Mouse (Mus musculus) gonadal fat pad, adult 2 months (tissue): ENCODE data around the gene Gm17657. TPM values are rescaled to one million over a fixed set of nuclear protein-coding genes. Genes with fewer than 3 reads are reported as not detected.
"Not testable (repeated sequence)": the region's sequence is repeated elsewhere in the genome, so short reads cannot be mapped to it uniquely, and the experiment has no call there.

Experiments used
- DNase-seq: peaks from one replicate; pipeline ENCODE4 v3.0.0-alpha.2; 2012; ENCODE audit warnings: low read depth
- polyA plus RNA-seq: library from polyadenylated mRNA; depleted of rRNA; stranded (reverse); fragments of >200 nt; gene quantifications from 2 replicates; pipeline ENCODE4 v1.2.3, GENCODE M21; 2012

Gm17657 gene
- polyA plus RNA-seq, 1 experiment = not detected

GRCm38 (mm10) chr17:29502005-29502668 lies 47.3 kb downstream of the Gm17657 start:
- no peak for DNase-seq

DNA sequence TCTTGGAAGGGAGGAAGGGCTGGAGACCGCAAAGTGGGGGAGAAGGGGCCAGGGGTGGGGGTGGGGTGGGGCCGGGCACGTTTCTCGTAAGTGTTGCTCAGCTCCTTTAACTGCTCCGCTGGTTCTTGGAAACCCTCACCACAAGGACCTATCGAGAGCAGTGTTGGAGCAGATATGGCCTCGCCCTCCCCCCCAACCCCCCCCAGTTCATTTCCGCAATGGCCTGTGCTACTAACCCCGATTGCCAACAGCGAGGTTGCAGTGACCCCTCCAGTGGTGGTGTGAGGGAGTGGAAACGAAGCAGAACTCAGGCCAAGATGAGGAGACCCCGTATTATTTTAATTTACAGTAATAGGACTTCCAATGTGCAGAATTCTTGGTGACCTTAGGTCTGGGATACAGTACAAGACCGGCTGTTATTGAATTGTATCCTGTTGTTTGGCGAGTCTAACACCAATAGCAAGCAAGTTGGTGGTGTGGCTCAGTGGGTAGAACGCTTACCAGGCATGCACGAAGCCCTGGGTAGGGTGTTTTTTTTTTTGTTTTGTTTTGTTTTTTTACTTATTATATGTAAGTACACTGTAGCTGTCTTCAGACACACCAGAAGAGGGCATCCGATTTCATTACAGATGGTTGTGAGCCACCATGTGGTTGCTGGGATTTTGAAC lies 48.5 kb downstream of the Gm17657 start:
- no peak for DNase-seq

- no peak for DNase-seq
Measured at GRCm38 (mm10) chr17:29500243-29500740, 49.1 kb downstream of the Gm17657 start.

- no peak for DNase-seq
Measured at GRCm38 (mm10) chr17:29499511-29499910, 49.9 kb downstream of the Gm17657 start.

- not testable (repeated sequence) for DNase-seq
Measured at GRCm38 (mm10) chr17:29498952-29499351, 50.5 kb downstream of the Gm17657 start.

DNA sequence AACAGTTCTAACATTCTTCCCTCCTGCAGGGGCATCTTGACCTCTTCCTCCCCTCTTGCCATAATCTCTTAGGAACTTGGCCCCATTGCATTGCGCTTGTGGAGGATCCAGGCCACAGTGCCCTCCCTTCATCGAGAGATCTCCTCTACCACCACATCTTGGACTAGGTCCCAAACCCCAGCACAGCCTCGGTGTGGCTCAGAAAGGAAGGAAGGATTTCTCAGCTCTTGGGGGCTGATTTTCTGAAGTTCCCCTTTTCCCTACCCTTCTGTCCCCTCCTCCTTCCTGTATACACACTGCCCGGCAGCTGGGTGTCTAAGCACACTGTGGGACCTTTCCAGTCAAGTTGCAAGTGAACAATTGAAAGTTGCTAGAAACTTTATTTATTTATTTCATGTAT lies 51.4 kb downstream of the Gm17657 start:
- DNase-seq = no peak

DNA sequence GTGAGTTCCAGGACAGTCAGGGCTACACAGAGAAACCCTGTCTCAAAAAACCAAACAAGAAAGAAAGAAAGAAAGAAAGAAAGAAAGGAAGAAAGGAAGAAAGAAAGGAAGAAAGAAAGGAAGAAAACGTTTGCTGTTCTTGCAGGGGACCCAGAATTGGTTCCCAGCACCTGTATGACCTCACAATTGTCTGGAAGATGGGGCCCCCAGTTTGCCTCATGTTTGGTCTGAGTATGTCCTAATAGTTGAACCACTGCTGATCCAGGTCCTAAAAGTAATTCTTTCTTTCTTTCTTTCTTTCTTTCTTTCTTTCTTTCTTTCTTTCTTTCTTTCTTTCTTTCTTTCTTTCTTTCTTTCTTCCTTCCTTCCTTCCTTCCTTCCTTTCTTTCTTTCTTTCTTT lies 52.0 kb downstream of the Gm17657 start:
- not testable (repeated sequence) for DNase-seq

DNA sequence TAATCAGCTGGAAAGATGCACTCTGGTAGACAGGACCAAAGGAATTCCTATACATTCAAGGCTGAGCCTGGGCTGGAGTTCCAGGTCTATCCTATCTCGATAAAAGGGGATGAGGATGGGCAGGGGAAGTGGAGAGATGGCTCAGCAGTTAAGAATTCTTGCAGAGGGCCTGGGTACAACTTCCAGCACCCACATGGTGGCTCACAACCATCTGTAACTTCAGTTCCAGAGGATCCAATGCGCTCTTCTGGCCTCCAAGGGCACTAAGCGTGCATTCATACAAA lies 52.4 kb downstream of the Gm17657 start:
- no peak for DNase-seq

DNA sequence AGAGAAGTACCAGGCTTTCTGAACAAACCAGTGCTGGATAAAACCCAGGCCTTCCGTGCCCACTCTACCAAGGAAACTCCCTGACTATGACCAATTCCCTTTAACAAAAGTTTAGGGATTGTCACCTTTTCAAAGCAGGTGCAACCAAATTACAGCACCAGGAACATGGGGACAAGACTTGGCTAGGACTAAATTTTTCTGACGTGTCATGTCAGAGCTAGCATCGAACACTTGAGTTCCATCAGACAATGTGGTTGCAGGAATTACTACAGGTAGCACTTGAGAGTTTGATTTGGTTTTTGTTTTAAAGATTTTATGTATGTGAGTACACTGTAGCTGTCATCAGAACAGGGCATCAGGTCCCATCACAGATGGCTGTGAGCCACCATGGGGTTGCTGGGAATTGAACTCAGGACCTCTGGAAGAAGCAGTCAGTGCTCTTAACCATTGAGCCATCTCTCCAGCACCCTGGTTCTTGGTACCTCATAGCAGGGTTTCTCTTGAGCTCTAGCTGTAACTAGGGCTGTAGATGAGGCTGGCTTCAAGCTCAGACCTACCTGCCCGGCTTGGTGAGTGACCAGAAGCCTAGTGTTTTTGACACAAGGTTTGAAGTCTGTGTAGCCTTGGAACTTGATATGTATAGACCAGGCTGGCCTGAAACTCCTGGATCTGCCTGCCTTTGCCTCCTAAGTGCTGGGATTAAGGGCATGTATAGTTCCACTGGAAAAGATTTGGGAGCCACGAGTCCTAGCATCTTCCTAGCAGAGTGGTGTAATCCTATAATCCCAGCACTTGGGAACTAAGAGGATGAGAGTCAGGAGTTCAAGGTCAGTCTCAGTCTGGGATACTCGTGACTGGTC lies 53.0 kb downstream of the Gm17657 start:
- DNase-seq = no peak

DNA sequence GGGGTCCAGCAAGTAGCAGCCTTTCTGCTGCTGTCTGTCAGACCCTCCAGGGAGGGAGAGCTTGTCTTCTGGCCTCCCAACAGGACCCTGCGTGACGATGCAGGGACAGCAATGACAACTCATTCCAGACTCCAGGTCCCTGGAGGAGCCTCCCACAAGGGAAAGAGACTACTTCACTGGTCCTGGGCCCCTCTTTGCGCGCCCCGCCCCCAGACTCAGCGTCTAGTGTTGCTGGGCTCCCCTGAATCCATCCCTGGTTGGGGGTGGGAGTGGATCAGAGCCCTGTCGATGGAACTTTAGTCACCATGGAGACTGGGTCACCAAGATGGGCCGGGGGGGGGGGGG lies 54.7 kb downstream of the Gm17657 start:
- DNase-seq = no peak

DNA sequence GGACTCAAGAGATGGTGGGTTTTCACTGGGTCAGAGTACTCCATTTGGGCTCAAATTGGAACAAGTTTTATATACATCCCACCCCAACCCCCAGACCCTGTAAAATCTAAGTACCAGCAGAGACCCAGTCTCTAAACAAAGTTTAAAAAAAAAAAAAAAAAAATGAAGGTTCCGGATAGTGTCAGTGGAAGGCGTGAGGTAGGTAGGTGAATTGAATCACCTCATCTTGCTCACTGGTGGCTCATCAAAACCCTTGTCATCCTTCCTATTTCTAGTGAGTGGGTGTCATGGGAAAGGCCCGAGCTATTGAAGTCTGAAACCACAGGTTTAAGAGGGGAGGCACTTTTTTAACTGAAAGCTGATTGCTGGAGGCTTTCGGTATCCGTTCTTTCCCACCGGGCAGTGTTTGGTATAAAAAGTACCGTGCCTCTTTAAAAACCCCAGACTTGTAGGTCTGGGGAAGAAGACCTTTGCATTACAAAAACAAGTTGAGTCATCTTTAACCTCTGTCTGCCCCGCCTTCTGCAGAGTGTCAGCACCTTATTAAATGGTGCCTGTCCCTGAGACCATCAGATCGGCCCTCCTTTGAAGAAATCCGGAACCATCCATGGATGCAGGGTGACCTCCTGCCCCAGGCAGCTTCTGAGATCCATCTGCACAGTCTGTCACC lies 55.2 kb downstream of the Gm17657 start:
- DNase-seq = no peak

GRCm38 (mm10) chr17:29493461-29493980 lies 55.9 kb downstream of the Gm17657 start:
- no peak for DNase-seq

- no peak for DNase-seq
Measured at GRCm38 (mm10) chr17:29492269-29493191, 56.9 kb downstream of the Gm17657 start.

GRCm38 (mm10) chr17:29491591-29492268 lies 57.7 kb downstream of the Gm17657 start:
- no peak for DNase-seq

DNA sequence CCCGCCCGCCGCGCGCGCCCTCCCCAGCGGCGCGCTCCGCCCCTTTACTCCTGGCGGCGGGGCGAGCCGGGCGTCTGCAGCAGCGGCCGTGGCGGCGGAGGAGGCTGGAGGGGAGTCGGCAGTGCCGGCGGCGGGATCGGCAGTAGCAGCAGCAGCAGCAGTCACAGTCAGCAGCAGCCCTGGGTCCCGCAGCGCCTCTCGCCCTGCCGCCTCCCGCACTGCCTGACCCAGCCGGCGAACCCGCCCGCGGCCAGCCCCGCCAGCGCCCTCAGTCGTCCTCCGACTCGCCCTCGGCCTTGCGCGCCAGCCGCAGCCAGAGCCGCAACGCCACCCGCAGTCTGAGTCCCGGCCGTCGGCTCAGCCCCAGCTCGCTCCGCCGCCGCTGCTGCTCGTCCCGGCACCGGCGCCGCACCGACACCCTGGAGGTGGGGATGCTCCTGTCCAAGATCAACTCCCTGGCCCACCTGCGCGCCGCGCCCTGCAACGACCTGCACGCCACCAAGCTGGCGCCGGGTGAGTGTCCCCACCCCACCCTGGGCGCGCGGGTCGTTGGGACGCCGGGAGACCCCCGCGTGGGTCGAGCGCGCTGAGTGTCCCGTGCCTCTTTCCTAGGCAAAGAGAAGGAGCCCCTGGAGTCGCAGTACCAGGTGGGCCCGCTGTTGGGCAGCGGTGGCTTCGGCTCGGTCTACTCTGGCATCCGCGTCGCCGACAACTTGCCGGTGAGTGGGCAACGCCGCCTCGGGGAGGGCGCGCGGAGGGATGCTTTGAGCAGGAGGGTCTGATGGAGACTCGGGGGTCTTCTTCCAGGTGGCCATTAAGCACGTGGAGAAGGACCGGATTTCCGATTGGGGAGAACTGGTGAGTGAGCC lies 58.5 kb downstream of the Gm17657 start, which contains the start of gene Pim1:
Gene Pim1, plus strand, starts transcription at position 41 of the 869 bp plus-strand sequence.
- DNase-seq = no peak

DNA sequence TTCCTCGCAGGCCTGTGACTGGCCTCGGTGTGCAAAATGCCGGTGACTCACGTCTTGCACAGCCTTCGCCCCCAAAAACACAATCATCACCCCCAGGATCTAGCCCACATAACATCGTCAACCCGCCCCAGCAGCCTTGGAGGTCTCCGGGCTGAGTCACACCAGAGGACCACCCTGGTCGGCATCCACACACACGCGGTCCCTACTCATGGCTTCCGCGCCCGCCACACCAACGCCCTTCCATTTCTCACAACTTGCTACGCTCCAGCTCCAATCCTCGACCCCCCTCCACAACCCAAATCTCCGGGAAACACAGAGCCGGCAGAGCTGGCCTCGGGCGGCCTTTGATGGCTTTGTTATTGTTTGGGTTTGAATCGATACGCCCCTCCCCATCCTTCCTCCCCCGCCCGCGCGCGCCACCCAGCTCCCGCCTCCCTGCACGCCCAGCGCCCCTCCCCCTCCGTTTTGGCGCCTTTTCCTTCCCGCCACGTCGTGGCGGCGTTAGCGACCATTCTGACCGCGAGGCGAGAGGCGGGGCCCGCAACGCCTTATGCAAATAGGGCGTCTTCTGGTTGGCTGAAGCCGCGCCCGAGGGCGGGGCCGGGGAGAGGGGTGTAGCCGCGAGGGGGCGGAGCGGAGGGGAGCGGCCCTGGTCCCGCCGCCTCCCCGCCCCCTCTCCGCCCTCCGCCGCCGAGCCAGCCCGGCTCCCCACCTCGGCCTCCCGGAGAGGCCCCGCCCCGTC lies 59.3 kb downstream of the Gm17657 start:
- no peak for DNase-seq

DNA sequence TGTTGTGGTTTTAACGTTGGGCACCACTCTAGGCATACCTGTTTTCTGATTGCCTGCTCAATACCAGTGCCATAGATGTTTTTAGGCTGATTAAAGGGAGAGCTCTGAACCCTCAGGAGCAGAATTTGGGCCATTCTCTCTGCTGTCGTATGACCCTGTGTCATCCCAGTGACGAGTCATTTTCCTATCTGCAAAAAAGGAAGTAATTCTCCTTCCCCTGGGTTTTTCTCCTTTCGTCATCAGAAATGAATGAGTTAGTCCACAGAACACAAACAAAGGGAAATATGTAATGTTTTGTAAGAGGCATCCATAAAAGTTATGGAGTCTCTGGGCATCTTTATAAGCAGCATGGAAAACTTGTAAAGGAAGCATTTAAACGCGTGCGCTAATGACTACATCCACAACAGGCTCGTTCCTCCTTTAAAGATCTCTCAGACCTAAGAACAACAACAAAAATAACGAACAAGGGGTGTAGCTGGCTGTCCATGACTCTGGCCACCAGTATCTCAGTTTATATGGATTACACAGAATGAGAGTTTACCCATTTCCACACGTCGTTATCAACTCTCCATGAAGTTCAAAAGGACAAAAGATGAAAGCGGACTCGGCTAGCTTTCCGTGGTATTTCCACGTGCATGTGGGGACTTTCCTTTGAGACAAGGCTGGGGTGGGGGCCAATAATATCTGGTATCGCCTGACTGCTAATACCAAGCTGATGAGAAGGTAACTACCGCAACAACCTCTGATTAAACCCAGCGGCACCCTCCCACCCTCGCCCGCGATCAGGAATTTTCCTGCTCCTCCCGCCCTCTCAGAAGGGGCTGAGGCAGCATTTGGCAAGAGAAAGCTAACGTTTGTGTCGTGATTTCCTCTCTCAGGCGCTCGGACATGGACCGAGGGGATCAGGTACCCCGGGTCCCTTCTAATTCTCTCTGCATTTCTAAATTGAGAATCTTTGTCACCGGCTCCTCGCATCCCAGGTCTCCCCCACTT lies 60.2 kb downstream of the Gm17657 start:
- no peak for DNase-seq
